ENCODE assay signal across 9 mouse cellular contexts in the genomic region with DNA sequence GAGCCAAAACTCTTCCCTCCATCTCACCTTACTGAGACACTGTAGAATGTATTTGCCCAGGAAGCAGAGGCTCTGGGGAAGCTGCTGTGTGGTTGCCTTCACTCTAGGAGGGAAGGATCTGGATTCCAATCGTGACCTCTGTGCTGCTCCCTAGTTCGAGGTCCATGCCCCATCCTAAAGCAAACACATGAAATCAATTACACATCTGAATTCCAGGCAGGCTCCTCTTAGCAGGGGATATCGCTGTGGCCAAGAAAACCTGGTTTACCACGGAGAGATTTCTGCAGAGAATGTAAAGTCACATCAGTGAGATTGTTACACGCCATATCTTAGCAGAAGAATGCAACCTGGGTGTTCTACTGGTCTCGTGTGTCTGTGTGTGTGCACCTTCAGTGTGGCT.
"Had no signal": no experiment of that assay in that cellular context is flagged by ENCODE, and none has a peak within 500 bp of the region (broad histone marks: within the 10 kb centered on the region; RNA-seq: fewer than 3 reads in every experiment).

No protein-coding gene starts in this region.

- H3K27me3 ChIP-seq: neural tube, embryonic 12.5 days had no signal

- H3K9me3 ChIP-seq: neural tube, embryonic 12.5 days had no signal

- H3K9ac ChIP-seq: liver, embryonic 14.5 days; neural tube, embryonic 12.5 days had no signal

- H3K36me3 ChIP-seq: neural tube, embryonic 12.5 days had no signal

- H3K4me1 ChIP-seq: neural tube, embryonic 12.5 days had no signal

- DNase-seq: kidney, postnatal 25 days; lung, adult 18-20 months; lung, postnatal 36 days; midbrain, embryonic 14.5 days; right cerebral cortex, postnatal 14 days; thymus, postnatal 36 days had no signal

- H3K4me2 ChIP-seq: neural tube, embryonic 12.5 days had no signal

- H3K4me3 ChIP-seq: left cerebral cortex, adult 2 months; neural tube, embryonic 12.5 days had no signal

- H3K27ac ChIP-seq: left cerebral cortex, adult 2 months; liver, embryonic 14.5 days; neural tube, embryonic 12.5 days had no signal
